Mouse (Mus musculus) forebrain, embryonic 14.5 days (tissue): ENCODE data around the gene Dop1b. TPM values are rescaled to one million over a fixed set of nuclear protein-coding genes. Genes with fewer than 3 reads are reported as not detected.

Source experiments
- ATAC-seq: fragments of 200-750 bp; cut with Nextera tagmentation; 2 replicates; pipeline ENCODE4 v1.8.0; 2017; ENCODE audit warnings: mild to moderate bottlenecking, moderate library complexity
- DNase-seq: peaks from one replicate; pipeline ENCODE4 v3.0.0-alpha.2; 2015; ENCODE audit warnings: low spot score
- H3K27ac ChIP-seq: fragments of 300-500 bp; sonication (generic); 2 replicates; pipeline ENCODE4 v1.5.1; 2014; ENCODE audit warnings: low read depth, mild to moderate bottlenecking, control low read depth, low read length, moderate library complexity
- H3K27me3 ChIP-seq: fragments of 300-500 bp; sonication (generic); replicated peaks from 2 replicates; pipeline ENCODE4 v1.6.1; 2014; ENCODE audit warnings: low read length, control low read depth, mixed read lengths; ENCODE audit not compliant: control insufficient read depth, insufficient read depth
- H3K36me3 ChIP-seq: fragments of 300-500 bp; sonication (generic); 2 replicates; pipeline ENCODE4 v1.6.1; 2014; ENCODE audit warnings: low read length, control low read depth; ENCODE audit not compliant: control insufficient read depth, insufficient read depth
- H3K4me1 ChIP-seq: fragments of 300-500 bp; sonication (generic); 2 replicates; pipeline ENCODE4 v1.6.1; 2014; ENCODE audit warnings: antibody characterized with exemption, low read length, control low read depth; ENCODE audit not compliant: control insufficient read depth, insufficient read depth
- H3K4me2 ChIP-seq: fragments of 300-500 bp; sonication (generic); 2 replicates; pipeline ENCODE4 v1.6.1; 2014; ENCODE audit warnings: mild to moderate bottlenecking, control low read depth, low read length
- H3K4me3 ChIP-seq: fragments of 300-500 bp; sonication (generic); 2 replicates; pipeline ENCODE4 v1.5.1; 2014; ENCODE audit warnings: low read depth, low read length, control low read depth
- H3K9ac ChIP-seq: fragments of 300-500 bp; sonication (generic); 2 replicates; pipeline ENCODE4 v1.6.1; 2014; ENCODE audit warnings: mild to moderate bottlenecking, low read length, control low read depth, moderate library complexity
- H3K9me3 ChIP-seq: fragments of 300-500 bp; sonication (generic); replicated peaks from 2 replicates; pipeline ENCODE4 v1.6.1; 2016; ENCODE audit warnings: low read length, control low read depth, mixed read lengths; ENCODE audit not compliant: control insufficient read depth
- WGBS: fragments of 180-500 bp; shearing (Covaris S2); extraction: QIAGEN DNeasy Blood & Tissue Kit; methylation state at CpG from one replicate; pipeline ENCODE4 v1.1.7; 2014; 5-methylcytosine and 5-hydroxymethylcytosine counted together
- polyA plus RNA-seq: library from polyadenylated mRNA; unstranded; fragments of >200 nt; fragmentation: Nextera tagmentation; extraction: Ambion mirVana; gene quantifications from 2 replicates; pipeline ENCODE4 v1.2.1, GENCODE M21; 2014

Gene Dop1b
- polyA plus RNA-seq, 1 experiment from 2014 or later = 19.6 TPM

- no peaks in the 10 kb centered on the region for H3K9me3 ChIP-seq
- no peak overlapping the region for H3K4me3 ChIP-seq
- H3K4me1 ChIP-seq = no peaks in the 10 kb centered on the region
- DNase-seq (no peak), ATAC-seq (no peak)
- H3K27ac ChIP-seq = no peak overlapping the region
- no peak overlapping the region for H3K9ac ChIP-seq
- H3K27me3 ChIP-seq = no peaks in the 10 kb centered on the region
- WGBS = 66% methylated on average over 2 of the region's 2 CpGs
- H3K4me2 ChIP-seq = no peak overlapping the region
- H3K36me3 ChIP-seq = 0 out of 2 replicates have a peak, but pooled peaks cover 3% of the 10 kb centered on the region
These were observed 10.8 kb downstream of the Dop1b start for GRCm38 (mm10) chr16:93722476-93722875.

- Histone ChIP-seq H3K27ac (no peak overlapping the region), H3K36me3 (0 out of 2 replicates have a peak, but pooled peaks cover 3% of the 10 kb centered on the region), H3K4me2 (no peak overlapping the region), H3K9me3 (no peaks in the 10 kb centered on the region), H3K9ac (no peak overlapping the region), H3K4me1 (0 out of 2 replicates have a peak, but pooled peaks cover 2% of the 10 kb centered on the region), H3K27me3 (no peaks in the 10 kb centered on the region), H3K4me3 (no peak overlapping the region)
- 83% methylated on average over 8 of the region's 8 CpGs for WGBS
- no peak for ATAC-seq
- no peak for DNase-seq
These were observed 13.9 kb downstream of the Dop1b start for GRCm38 (mm10) chr16:93725417-93726144.

GRCm38 (mm10) chr16:93726186-93726585, 14.5 kb downstream of the Dop1b start:
- Histone ChIP-seq H3K4me3 (no peak overlapping the region), H3K4me1 (0 out of 2 replicates have a peak, but pooled peaks cover 2% of the 10 kb centered on the region), H3K9ac (no peak overlapping the region), H3K9me3 (no peaks in the 10 kb centered on the region), H3K4me2 (no peak overlapping the region), H3K27ac (no peak overlapping the region), H3K27me3 (no peaks in the 10 kb centered on the region), H3K36me3 (0 out of 2 replicates have a peak, but pooled peaks cover 3% of the 10 kb centered on the region)
- ATAC-seq = no peak
- WGBS = 92% methylated on average over 4 of the region's 4 CpGs
- no peak for DNase-seq

GRCm38 (mm10) chr16:93728676-93729075, 17.0 kb downstream of the Dop1b start:
- WGBS = 81% methylated on average over 9 of the region's 9 CpGs
- 0 out of 2 replicates have a peak, but pooled peaks cover 2% of the 10 kb centered on the region for H3K4me1 ChIP-seq
- no peak for DNase-seq
- H3K27ac ChIP-seq = no peak overlapping the region
- H3K4me3 ChIP-seq = no peak overlapping the region
- H3K27me3 ChIP-seq = no peaks in the 10 kb centered on the region
- no peaks in the 10 kb centered on the region for H3K9me3 ChIP-seq
- ATAC-seq = no peak
- H3K36me3 ChIP-seq = 0 out of 2 replicates have a peak, but pooled peaks cover 3% of the 10 kb centered on the region
- H3K4me2 ChIP-seq = no peak overlapping the region
- no peak overlapping the region for H3K9ac ChIP-seq

- H3K4me3 ChIP-seq = no peak overlapping the region
- H3K9ac ChIP-seq = no peak overlapping the region
- 0 out of 2 replicates have a peak, but pooled peaks cover 3% of the 10 kb centered on the region for H3K36me3 ChIP-seq
- DNase-seq (peak; percentile 61), ATAC-seq (peak; percentile 40; the same call in 1 of the 2 replicates)
- H3K4me1 ChIP-seq = 0 out of 2 replicates have a peak, but pooled peaks cover 2% of the 10 kb centered on the region
- H3K4me2 ChIP-seq = no peak overlapping the region
- WGBS = 74% methylated on average over 23 of the region's 23 CpGs
- no peak overlapping the region; the same call in 1 of the 2 replicates for H3K27ac ChIP-seq
- H3K27me3 ChIP-seq = no peaks in the 10 kb centered on the region
- H3K9me3 ChIP-seq = no peaks in the 10 kb centered on the region
These were observed 18.4 kb downstream of the Dop1b start for GRCm38 (mm10) chr16:93729801-93730721.

GRCm38 (mm10) chr16:93731310-93731709, 19.6 kb downstream of the Dop1b start:
- no peak overlapping the region for H3K4me2 ChIP-seq
- H3K4me1 ChIP-seq = 0 out of 2 replicates have a peak, but pooled peaks cover 2% of the 10 kb centered on the region
- DNase-seq = no peak
- no peaks in the 10 kb centered on the region for H3K27me3 ChIP-seq
- 91% methylated on average over 8 of the region's 8 CpGs for WGBS
- no peak overlapping the region for H3K9ac ChIP-seq
- H3K27ac ChIP-seq = no peak overlapping the region
- no peaks in the 10 kb centered on the region for H3K9me3 ChIP-seq
- no peak for ATAC-seq
- peaks cover 6% of the 10 kb centered on the region; the same call in 1 of the 2 replicates for H3K36me3 ChIP-seq
- H3K4me3 ChIP-seq = no peak overlapping the region

GRCm38 (mm10) chr16:93732875-93733569, 21.3 kb downstream of the Dop1b start:
- DNase-seq (no peak), ATAC-seq (no peak)
- 89% methylated on average over 18 of the region's 18 CpGs for WGBS
- no peaks in the 10 kb centered on the region for H3K9me3 ChIP-seq
- 0 out of 2 replicates have a peak, but pooled peaks cover 2% of the 10 kb centered on the region for H3K4me1 ChIP-seq
- H3K4me3 ChIP-seq = no peak overlapping the region
- peaks cover 6% of the 10 kb centered on the region; the same call in 1 of the 2 replicates for H3K36me3 ChIP-seq
- H3K27me3 ChIP-seq = no peaks in the 10 kb centered on the region
- no peak overlapping the region for H3K9ac ChIP-seq
- no peak overlapping the region for H3K4me2 ChIP-seq
- no peak overlapping the region for H3K27ac ChIP-seq

- no peak overlapping the region for H3K27ac ChIP-seq
- H3K4me1 ChIP-seq = no peaks in the 10 kb centered on the region
- ATAC-seq (no peak), DNase-seq (no peak)
- no peak overlapping the region for H3K4me2 ChIP-seq
- WGBS = 90% methylated on average over 11 of the region's 11 CpGs
- no peak overlapping the region for H3K9ac ChIP-seq
- no peaks in the 10 kb centered on the region for H3K27me3 ChIP-seq
- H3K9me3 ChIP-seq = no peaks in the 10 kb centered on the region
- no peak overlapping the region for H3K4me3 ChIP-seq
- H3K36me3 ChIP-seq = peaks cover 34% of the 10 kb centered on the region
These were observed 27.5 kb downstream of the Dop1b start for GRCm38 (mm10) chr16:93739251-93739650.
